Mouse (Mus musculus) c-Kit-positive CD71-negative TER-119-negative erythroid progenitor cells, embryonic 14.5 days (primary cell): ENCODE measurements at regions not wholly inside any gene's neighbourhood (a gene's known extent, or its start where the extent isn't known, plus 50 kb on each side); places are given as distances from the start of the nearest gene placed in this dataset.

Experiments
- DNase-seq: peaks from one replicate; pipeline ENCODE4 v3.0.0-alpha.2; 2013; ENCODE audit warnings: low read depth

DNA sequence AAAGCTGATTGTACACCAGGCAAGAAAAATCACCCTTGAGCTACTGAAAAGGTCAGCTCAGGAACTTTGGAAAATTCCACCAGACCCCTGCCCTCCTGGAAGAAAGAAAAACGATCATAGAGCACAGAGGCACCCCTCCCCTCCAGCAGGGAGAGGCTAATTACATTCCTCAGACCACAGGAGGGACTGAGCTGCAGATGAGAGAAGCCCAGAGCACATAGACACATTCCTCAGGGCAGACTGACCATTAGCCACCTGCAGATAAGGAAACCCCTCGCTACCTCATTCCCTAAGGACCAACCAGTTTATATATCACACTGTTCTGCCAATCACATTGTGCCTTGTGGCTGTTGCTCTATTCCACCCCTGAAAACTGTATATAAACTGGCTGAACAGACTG lies 230.3 kb downstream of the Parp8 start:
- DNase-seq: no peak

DNA sequence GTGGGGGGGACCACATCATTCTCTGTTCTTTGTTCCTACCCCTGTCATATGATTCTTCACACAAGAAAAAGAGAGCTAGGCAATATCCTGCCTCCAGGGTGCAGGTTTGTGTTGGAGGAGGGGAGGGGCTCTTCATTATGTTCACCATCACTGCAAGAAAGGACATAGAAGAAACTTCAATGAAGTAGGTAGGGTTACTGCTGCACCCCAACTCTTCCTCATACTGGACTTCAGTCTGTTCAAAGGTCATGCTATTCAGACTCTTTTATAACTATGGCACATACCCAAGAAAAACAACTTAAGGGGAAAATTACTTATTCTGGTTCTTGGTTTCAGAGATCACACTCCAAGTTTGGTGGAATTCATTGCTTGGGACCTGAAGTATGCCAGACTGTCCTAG lies 243.7 kb downstream of the Parp8 start:
- DNase-seq: no peak

DNA sequence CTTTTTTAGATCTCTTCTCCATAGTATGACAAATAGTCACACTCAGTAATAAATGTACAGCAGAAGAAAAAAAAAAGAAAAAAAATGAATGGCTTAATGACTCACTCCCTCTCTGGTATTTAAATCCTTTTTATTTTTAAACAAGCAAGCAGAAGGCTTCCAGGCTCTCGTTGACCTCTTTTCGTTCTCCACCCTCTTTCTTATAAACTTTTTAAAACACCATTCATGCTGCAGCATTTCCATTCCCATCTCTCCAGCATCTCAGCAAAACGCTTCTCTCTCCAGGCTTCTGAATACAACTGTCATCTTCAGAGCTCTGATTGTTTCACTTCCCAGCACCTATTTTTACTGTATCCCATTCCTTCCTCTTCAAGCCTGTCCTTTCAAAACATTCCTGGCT lies 259.8 kb downstream of the Parp8 start:
- DNase-seq: no peak

DNA sequence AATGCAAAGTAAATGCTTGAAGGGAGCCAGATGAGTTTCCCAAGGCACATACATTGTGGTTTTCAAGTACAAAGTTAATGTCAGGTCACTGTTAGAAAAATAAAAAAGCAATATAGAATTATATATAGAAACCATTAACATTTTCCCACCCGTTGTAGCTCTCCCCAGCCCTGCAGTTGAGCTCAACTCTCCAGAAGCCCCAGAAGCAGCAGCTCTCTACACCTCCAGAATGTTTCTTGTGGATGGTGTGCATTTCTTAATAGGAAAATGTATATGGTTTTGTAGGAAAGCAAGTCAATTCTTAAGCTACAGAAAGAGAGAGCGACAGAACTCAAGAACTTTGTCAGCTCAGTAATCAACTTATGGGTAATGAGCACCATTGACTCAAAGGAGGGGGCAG lies 265.4 kb downstream of the Parp8 start:
- DNase-seq: no peak

DNA sequence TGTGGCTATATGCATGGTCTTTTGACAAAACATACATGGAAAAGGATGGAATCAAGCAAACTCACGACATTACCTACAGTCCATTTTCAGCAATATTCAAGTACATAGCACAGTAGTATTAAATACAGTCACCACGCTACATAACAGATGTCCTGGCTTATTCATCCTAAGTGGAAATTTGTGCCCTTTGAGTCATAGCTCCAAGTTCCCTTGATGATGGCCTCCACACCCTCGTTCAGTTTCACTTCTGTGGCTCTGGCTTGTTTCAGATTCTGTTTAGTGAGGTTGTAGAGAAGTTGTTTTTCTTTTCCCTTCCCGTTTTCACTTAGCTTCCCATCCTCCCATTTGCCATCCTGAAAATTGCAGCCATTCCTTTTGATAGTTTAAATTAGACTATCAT lies 284.5 kb downstream of the Parp8 start:
- DNase-seq: no peak

DNA sequence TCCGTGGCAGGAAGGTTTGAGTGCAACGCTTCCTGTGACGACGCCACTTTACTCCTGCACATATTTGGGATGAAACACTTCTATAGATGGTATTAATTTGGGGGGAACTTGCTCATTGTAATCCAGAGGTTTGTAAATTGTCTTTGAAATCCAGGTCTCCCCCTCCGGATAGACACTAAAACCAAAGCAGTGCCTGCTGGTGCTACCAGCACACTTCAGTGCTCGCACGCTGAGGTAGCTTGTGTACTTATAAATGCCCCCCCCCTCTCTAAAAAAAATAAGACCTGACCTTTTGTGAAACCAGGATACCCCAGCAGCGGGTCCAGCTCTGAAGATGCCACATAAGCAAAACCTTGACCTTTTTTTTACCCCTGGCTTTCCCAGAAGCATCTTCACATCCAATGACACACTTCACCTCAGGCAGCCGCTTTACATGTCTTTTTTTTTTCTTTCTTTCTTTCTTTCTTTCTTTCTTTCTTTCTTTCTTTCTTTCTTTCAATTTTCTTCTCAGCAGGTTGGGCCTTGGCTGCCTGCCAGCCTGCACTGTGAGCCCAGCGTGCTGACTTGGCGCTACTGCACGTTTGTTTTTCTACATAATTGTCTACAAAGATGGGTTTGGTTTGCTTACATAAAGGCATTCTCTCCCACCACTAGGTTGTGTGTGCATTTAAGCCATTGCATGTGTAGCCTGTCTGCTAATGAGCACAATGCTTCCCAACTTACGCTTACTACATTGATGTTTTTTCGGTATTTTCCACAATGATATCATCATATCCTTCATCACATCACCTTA lies 301.8 kb downstream of the Parp8 start:
- DNase-seq: no peak

DNA sequence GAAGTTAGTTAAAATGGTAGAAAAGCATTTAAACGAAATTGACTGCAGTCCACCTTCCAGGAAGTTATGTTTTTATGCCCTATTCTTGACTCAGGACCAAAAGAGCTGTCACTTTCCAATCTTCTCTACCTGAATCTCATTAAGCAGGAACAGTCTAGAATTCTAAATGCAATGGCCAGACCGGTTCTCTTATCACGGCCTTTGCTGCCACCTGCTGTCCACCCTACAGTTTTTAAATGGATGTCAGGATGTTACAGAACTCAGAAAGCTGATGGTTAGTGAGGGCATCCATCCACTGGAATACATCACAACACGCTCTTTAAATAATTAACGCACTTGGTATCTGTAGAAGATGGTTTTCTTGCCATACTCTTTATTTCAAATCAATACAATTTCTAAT lies 310.5 kb downstream of the Parp8 start:
- DNase-seq: no peak

DNA sequence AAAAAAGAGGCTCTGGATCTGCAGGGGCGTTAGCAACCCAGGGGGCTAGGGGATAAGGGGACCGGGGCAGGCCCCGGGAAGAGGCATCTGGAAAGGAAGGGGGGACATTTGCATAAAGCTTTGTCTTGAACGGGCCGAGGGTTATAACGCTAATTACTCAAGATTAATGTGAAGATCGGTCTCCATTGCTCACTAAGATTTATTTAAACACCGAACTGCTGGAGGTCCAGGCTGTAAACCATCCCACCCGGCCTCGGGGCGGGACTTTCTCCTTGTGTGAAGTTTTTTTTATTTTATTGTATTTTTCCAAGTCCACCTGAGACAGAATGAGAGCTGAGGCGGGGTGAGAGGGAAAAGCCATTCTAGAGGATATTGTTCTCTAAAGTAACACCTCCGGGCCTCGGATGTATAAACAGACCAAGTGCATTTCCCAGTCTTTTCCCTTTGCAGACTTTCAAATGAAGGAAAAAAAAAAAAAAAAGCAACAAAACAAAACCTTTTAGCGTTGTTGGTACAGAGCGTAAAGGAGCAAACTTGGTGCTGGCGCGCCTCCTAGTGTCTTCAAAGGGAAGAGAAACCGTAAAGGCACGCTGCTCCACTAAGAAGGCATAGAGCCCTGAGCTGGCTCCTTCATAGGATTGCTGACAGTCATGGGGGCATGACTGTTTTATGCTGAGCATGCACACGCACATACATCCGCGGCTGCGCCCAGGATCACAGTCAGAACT lies 313.3 kb downstream of the Parp8 start:
- peak; percentile 55 for DNase-seq

DNA sequence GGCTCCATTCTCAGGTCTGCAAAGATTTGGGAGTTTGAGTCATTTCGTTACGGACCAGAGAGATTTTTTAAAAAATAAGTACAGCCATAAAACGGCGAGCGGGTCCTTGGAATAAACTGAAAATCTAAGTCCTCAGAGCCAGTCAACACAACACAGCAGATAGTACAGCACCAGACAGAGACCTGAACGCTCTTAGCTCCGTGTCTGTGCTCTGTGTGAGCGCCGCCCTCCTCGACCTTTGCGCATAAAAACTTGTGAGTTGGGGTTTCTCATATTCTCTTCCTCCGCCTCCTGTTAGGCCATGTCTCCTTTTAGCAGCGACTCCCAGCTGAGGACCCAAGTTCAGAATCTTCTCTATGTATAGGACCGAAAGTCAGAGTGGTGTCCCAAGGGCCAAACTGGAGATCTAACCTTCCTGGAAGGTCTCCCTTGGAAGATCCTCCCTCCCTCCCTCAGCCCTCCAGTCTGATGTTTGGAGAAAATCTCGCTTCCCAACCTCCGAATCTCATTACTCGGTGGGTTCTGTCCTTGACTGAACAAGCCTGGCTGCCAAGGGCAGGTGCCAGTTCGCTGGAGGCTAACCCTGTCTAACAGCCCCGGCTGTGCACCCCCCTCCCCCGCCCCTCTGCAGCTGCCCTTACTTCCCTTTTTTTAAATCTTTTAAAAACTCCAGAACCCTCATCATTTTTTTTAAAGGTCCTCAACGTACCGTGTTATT lies 314.0 kb downstream of the Parp8 start:
- DNase-seq: no peak

DNA sequence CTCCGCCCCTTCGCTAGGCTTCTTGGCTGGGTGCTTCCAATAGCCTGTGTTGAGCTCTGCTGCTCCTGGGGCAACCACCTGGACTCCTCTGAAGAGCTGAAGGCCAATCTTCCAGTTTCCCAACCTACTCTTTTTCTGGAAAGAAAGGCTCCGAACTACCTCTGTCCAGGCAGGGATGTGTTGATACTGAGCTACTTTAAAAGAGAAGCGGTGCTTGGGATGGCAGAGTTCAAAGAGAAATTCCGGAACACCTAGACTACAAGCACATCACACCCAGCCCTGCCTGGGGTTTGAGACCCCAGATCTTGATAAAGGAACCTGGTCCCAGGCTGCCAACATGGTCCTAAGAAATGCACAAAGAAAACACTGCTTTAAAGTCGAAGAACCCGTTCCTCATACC lies 315.7 kb downstream of the Parp8 start:
- DNase-seq: no peak

DNA sequence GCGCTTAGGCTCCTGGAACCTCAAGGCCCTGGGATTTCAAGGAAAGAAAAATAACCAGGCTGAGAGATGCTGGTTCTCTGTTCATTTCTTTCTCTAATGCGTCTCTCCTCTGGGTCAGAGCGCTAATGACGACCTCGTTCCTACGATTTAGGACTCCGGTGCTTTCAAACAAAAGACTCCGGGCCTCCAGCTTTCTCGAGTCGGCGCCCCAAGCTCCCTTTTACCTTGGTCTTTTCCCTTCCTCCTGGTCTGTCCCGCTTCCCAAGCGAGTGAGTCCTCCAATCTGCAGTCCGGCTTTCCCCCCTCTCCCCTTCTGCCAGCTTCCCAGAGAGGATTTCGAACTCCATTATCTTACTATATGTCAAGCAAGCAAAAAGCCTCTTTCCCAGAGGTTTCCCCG lies 316.5 kb downstream of the Parp8 start:
- no peak for DNase-seq

DNA sequence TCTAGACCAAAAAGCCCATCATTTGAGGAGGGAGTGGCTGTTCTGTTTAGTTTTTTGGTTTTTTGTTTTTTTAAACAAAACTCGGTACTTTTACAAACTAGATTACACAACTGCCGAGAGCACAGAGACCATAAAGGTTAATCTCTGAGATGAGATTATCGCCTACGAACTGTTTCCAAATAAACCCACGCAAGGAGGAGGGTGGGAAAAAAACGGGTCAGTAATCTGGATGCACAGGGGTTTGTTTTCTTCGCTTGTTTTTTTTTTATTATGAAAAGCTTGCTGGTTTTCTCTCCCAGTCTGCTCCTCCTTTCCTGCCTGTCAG lies 316.9 kb downstream of the Parp8 start:
- no peak for DNase-seq

DNA sequence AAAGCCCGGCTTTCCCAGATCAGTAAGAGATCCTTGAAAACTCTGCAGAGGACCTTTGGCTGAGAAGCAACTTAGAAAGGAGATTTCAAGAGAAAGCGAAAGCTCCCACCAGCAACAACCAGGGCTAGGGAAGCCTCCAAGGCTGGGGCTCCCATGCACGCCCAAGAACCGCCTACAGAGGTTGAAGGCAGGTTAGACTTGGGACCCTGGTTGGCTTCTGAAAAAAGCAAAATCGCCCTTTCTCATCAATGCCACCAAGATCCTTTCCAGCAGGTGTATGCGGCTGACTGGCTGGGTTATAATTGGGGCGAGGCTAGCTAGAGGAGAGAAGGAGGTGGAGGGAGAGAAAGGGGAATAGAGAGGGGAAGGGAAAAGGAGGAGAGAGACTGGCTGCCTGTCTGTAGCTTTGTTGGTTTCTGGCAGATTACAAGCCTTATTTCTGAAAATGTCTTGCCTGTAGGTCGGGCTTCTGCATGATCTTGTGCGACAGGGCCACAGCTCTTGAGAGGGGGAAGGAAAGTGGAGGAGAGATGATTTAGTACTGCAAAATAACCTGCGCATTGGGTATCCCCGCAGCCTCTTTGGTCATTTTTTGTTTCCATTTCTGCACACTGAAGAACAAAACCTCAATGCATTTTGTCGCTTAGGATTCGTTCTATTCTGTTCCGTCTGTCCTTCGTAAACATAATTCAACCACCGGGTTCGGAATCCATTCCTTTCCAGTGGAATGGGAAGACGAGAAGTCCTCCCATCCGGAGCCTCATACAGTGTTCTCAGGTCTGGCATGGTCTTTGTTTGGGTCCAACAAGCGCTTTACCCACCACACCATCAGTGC lies 317.5 kb downstream of the Parp8 start:
- DNase-seq: no peak

DNA sequence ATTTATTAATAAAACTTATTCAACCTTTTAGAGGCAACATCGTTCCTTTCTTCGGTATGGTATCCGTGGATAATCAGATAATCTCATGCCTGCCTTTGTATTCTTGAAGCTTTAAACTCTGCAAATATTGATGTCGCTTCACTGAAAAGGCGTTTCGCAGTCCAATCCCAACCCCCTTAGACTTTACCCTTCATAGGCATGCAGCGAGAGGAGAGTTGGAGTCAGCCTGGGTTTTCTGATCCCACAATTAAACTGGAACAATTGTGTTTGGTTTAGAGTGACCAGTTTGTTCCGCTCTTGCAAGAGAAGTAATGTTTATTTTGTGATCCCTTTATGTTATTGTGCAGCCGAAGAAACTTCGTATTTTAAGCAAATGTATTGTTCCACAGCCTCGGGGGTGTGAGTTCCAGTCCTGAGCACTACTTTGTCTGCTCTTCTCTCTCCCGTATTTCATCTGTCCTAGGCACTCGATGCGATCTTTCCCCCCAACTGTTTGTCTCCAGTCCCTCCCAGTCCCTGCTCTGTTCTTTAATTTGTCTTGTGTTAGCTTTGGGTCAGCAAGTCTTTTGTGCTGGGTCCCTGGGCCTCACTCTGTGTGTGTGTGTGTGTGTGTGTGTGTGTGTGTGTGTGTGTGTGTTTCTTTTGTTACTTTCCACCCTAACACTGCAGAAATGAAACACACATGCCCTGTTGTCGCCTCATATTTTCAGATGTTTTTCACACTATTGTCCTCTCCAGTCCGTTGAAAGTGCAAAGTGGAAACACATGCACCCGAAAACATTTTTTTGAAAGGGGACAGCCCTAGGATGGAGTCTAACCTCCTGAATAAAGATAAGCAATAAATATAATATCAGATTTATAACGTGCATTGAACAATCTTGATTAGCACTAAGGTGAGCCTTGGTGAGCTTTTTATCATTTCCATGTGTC lies 318.7 kb downstream of the Parp8 start:
- DNase-seq: no peak

DNA sequence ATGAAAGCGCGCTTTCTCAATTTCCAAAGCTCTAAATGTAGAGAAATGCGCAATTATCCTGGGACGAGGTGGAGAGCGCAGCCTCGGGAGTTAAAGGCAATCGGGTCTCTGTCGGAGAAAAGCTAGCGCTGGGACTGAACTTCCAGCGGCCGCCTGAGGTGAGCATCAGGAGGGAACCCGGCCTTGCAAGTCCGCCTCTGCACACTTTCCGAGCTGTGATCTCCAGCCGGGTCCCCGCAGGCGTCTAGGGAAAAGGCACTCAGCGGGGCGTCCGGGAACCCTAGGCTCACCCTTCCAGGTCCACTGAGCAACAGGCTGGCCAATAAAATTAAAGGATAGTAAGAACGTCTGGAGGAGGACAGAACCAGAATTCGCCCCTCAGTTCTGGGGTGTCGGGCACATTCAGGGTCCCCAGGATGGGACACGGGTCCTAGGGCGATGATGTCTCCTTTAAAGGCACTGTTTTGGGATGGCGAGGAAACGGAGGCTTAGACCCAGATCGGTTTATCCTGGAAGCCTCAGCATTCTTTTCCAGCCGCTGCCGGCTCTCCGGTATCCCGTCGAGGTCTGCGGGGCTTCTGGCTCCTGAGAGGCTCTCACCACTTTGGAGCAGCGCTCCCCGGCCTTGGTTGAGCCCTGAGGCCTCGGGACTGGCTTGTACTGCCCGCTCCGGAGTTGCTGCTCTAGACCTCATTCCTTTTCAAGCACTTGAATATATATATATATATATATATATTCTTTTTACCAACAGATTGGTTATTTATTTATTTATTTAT lies 319.5 kb downstream of the Parp8 start:
- no peak for DNase-seq

DNA sequence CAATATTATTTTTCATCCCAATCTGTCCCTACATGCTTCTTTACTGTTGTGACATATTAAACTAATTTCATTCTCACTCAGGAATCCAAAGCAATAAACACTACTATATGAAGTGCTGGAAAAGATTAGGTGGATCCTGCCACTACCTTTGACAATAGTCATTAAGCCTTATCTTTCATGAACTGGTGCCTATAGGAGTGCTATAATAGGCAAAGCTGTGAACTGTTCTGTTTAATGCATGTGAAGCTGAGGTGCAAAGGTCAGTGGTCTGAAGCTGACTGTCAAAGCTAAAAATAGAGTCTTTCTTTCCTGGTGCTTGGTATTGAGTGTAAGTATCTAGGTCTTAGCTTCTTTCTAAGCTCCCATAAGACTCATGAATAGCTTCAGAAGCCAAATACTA lies 336.6 kb downstream of the Parp8 start:
- DNase-seq: no peak
